Mouse (Mus musculus) heart, adult 2 months (tissue): ENCODE measurements around the gene Foxp3.

ENCODE experiments used
- CTCF ChIP-seq: fragments of 200-600 bp; IDR thresholded peaks from 2 replicates; pipeline ENCODE4 v1.8.1; 2022; ENCODE audit warnings: antibody characterized with exemption, mild to moderate bottlenecking, moderate library complexity
- EP300 ChIP-seq: fragments of 200-500 bp; IDR thresholded peaks from 2 replicates; pipeline ENCODE4 v1.6.1; 2011; ENCODE audit warnings: low read depth, low read length, control low read depth; ENCODE audit not compliant: insufficient read depth
- POLR2A ChIP-seq: fragments of 200-500 bp; IDR thresholded peaks from 2 replicates; pipeline ENCODE4 v1.6.1; 2011; ENCODE audit warnings: mild to moderate bottlenecking, low read depth, low read length, control low read depth; ENCODE audit not compliant: insufficient read depth

DNA sequence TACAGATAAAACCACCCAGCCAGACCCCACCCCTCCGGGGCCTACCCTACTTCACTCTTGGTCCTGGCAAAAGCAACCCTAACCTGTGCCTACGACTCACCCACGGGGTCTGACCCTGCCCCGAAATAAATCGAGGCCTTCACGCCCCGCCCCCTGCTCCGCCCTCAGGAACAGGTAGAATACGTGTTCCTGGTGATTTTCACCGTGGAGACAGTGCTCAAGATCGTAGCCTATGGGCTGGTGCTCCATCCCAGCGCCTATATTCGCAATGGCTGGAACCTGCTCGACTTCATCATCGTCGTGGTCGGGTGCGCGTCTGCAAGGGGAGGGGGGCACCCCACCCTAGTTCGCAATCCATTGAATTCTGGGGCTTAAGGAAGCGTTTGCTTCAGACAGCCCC lies 36.6 kb downstream of the Foxp3 start:
- TF ChIP-seq CTCF (no peak), EP300 (no peak), POLR2A (no peak)
